Mouse (Mus musculus): ENCODE results near the gene Trim46. TPM values are rescaled to one million over a fixed set of nuclear protein-coding genes. Genes with fewer than 3 reads are reported as not detected.

Trim46 gene
- polyA plus RNA-seq, 1 experiment from 2014 or later, result 4.9 TPM

DNA sequence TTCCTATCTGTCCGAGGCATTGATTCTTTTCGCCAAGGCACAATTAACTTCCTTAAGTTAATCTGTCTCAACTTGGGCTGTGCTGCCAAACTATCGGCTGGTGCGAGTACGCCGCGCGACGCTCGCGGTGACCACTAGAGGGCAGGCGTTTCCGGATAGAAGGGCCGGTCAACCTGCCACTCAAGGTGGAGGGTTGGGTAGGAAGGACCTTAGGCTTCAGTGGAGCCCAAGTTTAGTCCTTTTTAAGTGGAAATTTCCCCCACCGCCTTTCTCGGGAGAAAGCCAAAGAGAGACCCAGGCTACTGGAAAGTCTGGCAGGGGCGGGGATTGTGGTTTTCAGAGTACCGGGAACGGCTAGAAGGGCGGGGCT is 17.9 kb downstream of the Trim46 start:
- H3K36me3 ChIP-seq (ENCODE audit: control insufficient read depth, insufficient read depth, low read length), result no peaks in the 10 kb centered on the region
- H3K27me3 ChIP-seq (ENCODE audit: control insufficient read depth, insufficient read depth, low read length), result no peaks in the 10 kb centered on the region
- WGBS, result 1% methylated on average over 20 of the region's 20 CpGs
- H3K4me2 ChIP-seq (replicated peaks; ENCODE audit: low read depth, low read length), result peak overlapping the region; percentile 86
- H3K27ac ChIP-seq (ENCODE audit: low read length), result peak overlapping the region; percentile 77; the same call in 1 of the 2 replicates
- H3K9me3 ChIP-seq (ENCODE audit: control insufficient read depth, low read depth, low read length), result no peaks in the 10 kb centered on the region
- no peak overlapping the region; the same call in 1 of the 2 replicates for H3K9ac ChIP-seq (replicated peaks; ENCODE audit: low read depth, low read length)
- peak overlapping the region; percentile 35 for H3K4me3 ChIP-seq (ENCODE audit: low read depth, low read length)
- no peak for ATAC-seq (ENCODE audit: insufficient number of reproducible peaks, insufficient read depth, low FRiP score, low read depth)
- peaks cover 19% of the 10 kb centered on the region for H3K4me1 ChIP-seq (ENCODE audit: control insufficient read depth, insufficient read depth, low read length)

DNA sequence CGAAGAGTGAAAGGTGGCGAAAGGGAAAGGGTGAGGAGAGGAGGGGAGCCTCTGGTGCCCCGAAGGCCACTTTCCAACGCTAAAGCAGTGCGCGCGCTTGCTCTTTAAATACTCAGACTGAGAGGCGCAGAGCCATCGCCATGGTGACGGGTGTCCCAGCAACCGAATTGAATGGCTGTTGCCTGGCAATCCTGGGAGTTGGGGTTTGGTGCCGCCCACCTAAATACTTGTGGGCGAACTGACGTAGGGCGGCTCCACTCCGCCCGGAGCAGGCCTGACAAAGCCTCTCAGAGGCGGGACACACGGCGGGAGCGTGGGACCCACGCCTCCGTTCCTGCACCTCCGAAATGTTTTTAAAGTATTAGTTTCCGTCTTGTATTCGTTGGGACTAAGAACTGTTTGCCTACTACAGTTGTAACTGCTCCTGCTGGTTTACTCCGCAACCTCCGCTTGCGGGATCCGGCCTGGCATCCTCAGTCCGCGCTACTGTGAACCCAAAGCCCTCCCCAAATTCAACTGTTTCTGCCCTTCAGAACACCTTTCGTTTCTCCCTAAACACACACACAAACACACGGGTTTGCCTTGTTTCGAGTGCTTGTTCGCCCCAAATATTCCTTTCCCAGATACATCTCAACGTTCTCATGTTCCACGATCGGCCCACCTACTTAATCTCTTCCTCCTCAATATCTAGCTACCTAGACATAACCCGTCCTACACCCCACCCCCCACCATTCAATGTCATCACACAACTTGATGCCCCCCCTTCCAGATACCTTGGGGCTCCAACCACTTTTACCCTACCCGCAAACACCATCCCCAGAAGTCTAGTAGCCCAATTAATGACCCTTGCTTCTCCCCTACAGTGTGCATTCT is 18.6 kb downstream of the Trim46 start:
- Histone ChIP-seq H3K27me3 (ENCODE audit: control insufficient read depth, insufficient read depth, low read length) (no peaks in the 10 kb centered on the region), H3K36me3 (ENCODE audit: control insufficient read depth, insufficient read depth, low read length) (no peaks in the 10 kb centered on the region), H3K4me3 (ENCODE audit: low read depth, low read length) (peak overlapping the region; percentile 35), H3K9me3 (ENCODE audit: control insufficient read depth, low read depth, low read length) (no peaks in the 10 kb centered on the region), H3K4me2 (replicated peaks; ENCODE audit: low read depth, low read length) (peak overlapping the region; percentile 86), H3K9ac (replicated peaks; ENCODE audit: low read depth, low read length) (peak overlapping the region; percentile 30; the same call in 1 of the 2 replicates), H3K4me1 (ENCODE audit: control insufficient read depth, insufficient read depth, low read length) (peaks cover 19% of the 10 kb centered on the region), H3K27ac (ENCODE audit: low read length) (peak overlapping the region; percentile 77; the same call in 1 of the 2 replicates)
- 4% methylated on average over 41 of the region's 41 CpGs for WGBS
- peak; percentile 79 for ATAC-seq (ENCODE audit: insufficient number of reproducible peaks, insufficient read depth, low FRiP score, low read depth)

DNA sequence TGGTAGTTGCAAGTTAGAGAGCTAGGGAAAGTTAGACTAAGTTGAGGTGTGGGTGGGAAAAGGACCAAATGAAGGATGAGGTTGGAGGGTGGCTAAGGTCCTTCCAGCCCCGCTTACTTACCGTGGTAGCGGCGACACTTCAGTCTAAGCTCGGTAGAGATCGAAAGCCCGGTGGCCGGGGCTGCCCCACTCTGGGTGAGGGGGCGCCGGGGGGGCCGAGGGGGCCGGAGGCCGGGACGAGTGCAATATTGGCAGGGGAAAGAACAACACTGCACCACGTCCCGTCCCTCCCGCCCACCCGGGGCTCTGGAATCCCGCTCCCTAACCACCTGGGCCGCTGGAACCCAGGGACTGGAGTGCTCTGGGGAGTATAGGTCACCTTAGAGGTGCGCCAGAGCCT is 19.2 kb downstream of the Trim46 start, which contains the start of gene Mtx1:
Gene Mtx1, minus strand, starts transcription at position 189 of the 400 bp plus-strand sequence.
- Histone ChIP-seq H3K27ac (ENCODE audit: low read length) (peak within 1 kb of the TSS; percentile 77; the same call in 1 of the 2 replicates), H3K9ac (replicated peaks; ENCODE audit: low read depth, low read length) (peak within 1 kb of the TSS; percentile 30; the same call in 1 of the 2 replicates), H3K4me2 (replicated peaks; ENCODE audit: low read depth, low read length) (peak within 1 kb of the TSS; percentile 86), H3K36me3 (ENCODE audit: control insufficient read depth, insufficient read depth, low read length) (no peaks in the 10 kb centered on the region), H3K27me3 (ENCODE audit: control insufficient read depth, insufficient read depth, low read length) (no peaks in the 10 kb centered on the region), H3K9me3 (ENCODE audit: control insufficient read depth, low read depth, low read length) (no peaks in the 10 kb centered on the region), H3K4me3 (ENCODE audit: low read depth, low read length) (peak within 1 kb of the TSS; percentile 35), H3K4me1 (ENCODE audit: control insufficient read depth, insufficient read depth, low read length) (peaks cover 19% of the 10 kb centered on the region)
- ATAC-seq (ENCODE audit: insufficient number of reproducible peaks, insufficient read depth, low FRiP score, low read depth), result no peak; the same call in 1 of the 2 replicates
- WGBS, result 3% methylated on average over 21 of the region's 21 CpGs

DNA sequence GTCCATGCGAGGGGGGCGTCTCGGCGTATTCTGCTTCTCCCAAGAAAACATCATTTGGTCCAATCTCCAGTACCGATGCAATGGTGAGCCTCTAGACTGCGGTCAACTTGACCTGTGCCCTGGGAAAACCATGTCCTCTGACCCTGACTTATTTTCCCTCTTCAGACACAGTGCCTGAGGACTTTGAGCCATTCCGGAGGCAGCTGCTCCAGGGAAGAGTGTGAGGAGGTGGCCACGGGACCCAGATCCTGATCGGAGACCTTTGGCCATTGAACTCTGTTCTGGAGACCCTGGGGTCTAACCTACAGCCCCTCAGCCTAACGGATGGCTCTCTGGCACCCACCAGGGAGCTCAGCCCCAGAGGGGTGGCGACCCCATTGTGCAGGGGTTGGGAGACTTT is 19.7 kb downstream of the Trim46 start:
- peaks cover 19% of the 10 kb centered on the region for H3K4me1 ChIP-seq (ENCODE audit: control insufficient read depth, insufficient read depth, low read length)
- 24% methylated on average over 11 of the region's 11 CpGs for WGBS
- H3K9ac ChIP-seq (replicated peaks; ENCODE audit: low read depth, low read length), result peak overlapping the region; percentile 25; the same call in 1 of the 2 replicates
- H3K4me3 ChIP-seq (ENCODE audit: low read depth, low read length), result peak overlapping the region; percentile 35
- H3K27me3 ChIP-seq (ENCODE audit: control insufficient read depth, insufficient read depth, low read length), result no peaks in the 10 kb centered on the region
- H3K36me3 ChIP-seq (ENCODE audit: control insufficient read depth, insufficient read depth, low read length), result no peaks in the 10 kb centered on the region
- H3K4me2 ChIP-seq (replicated peaks; ENCODE audit: low read depth, low read length), result peak overlapping the region; percentile 86
- ATAC-seq (ENCODE audit: insufficient number of reproducible peaks, insufficient read depth, low FRiP score, low read depth), result no peak
- no peaks in the 10 kb centered on the region for H3K9me3 ChIP-seq (ENCODE audit: control insufficient read depth, low read depth, low read length)
- H3K27ac ChIP-seq (ENCODE audit: low read length), result no peak overlapping the region

DNA sequence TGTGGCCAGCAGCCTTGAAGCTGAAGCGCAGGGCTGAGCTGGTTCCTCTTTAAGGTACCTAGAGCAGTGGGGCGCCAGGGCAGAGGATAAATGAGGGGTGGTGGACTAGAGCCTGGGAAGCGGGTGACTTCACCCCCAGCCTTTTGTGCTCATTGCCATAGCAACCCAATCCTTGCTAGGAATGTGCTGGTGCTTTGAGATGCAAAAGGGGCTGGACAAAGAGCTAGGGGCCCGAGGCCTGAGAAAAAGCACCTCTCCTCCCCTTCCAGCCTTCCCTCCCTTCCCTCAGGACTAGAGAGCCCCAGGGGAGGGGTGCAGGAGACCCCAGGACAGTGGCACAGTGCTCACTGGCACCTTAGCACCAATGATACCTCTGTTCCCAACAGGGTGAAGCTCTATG is 20.2 kb downstream of the Trim46 start:
- Histone ChIP-seq H3K4me3 (ENCODE audit: low read depth, low read length) (0 out of 2 replicates have a peak overlapping the region, but pooled peaks have one; percentile 35), H3K27ac (ENCODE audit: low read length) (no peak overlapping the region)

DNA sequence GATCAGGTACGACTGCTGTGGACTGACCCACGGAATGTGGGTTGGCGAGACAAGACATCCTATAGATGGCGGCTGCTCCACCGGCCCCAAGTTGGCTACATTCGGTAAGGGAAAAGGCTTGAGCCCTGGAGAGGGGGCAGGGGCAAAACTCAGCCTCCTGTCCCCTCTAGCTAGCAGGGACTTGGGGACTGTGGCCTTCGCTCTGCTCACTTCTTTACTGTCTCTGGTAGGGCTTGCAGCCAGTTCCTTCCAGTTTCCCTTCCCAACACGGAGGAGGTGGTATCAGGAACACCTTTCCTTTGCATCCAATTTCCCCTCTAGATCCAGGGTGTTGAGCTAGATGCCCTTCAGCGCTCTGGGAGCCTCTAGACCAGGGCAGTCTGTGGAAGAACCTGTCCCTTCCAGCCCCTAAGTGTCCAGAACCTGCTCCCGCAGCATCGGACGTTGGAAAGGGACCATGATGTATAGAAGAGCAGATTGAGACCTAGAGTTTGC is 20.7 kb downstream of the Trim46 start:
- peaks cover 19% of the 10 kb centered on the region for H3K4me1 ChIP-seq (ENCODE audit: control insufficient read depth, insufficient read depth, low read length)
- no peaks in the 10 kb centered on the region for H3K9me3 ChIP-seq (ENCODE audit: control insufficient read depth, low read depth, low read length)
- no peak overlapping the region for H3K9ac ChIP-seq (replicated peaks; ENCODE audit: low read depth, low read length)
- no peaks in the 10 kb centered on the region for H3K27me3 ChIP-seq (ENCODE audit: control insufficient read depth, insufficient read depth, low read length)
- H3K27ac ChIP-seq (ENCODE audit: low read length), result no peak overlapping the region
- H3K36me3 ChIP-seq (ENCODE audit: control insufficient read depth, insufficient read depth, low read length), result no peaks in the 10 kb centered on the region
- 54% methylated on average over 12 of the region's 12 CpGs for WGBS
- peak overlapping the region; percentile 86; the same call in 1 of the 2 replicates for H3K4me2 ChIP-seq (replicated peaks; ENCODE audit: low read depth, low read length)
- ATAC-seq (ENCODE audit: insufficient number of reproducible peaks, insufficient read depth, low FRiP score, low read depth), result no peak
- H3K4me3 ChIP-seq (ENCODE audit: low read depth, low read length), result no peak overlapping the region

More for the DNA sequence above, 20.2 kb downstream of the Trim46 start:
- no peak overlapping the region for H3K9ac ChIP-seq (replicated peaks; ENCODE audit: low read depth, low read length)
- 49% methylated on average over 4 of the region's 4 CpGs for WGBS
- no peaks in the 10 kb centered on the region for H3K9me3 ChIP-seq (ENCODE audit: control insufficient read depth, low read depth, low read length)
- H3K36me3 ChIP-seq (ENCODE audit: control insufficient read depth, insufficient read depth, low read length), result no peaks in the 10 kb centered on the region
- H3K4me1 ChIP-seq (ENCODE audit: control insufficient read depth, insufficient read depth, low read length), result peaks cover 19% of the 10 kb centered on the region
- H3K4me2 ChIP-seq (replicated peaks; ENCODE audit: low read depth, low read length), result peak overlapping the region; percentile 86; the same call in 1 of the 2 replicates
- H3K27me3 ChIP-seq (ENCODE audit: control insufficient read depth, insufficient read depth, low read length), result no peaks in the 10 kb centered on the region
- no peak for ATAC-seq (ENCODE audit: insufficient number of reproducible peaks, insufficient read depth, low FRiP score, low read depth)

DNA sequence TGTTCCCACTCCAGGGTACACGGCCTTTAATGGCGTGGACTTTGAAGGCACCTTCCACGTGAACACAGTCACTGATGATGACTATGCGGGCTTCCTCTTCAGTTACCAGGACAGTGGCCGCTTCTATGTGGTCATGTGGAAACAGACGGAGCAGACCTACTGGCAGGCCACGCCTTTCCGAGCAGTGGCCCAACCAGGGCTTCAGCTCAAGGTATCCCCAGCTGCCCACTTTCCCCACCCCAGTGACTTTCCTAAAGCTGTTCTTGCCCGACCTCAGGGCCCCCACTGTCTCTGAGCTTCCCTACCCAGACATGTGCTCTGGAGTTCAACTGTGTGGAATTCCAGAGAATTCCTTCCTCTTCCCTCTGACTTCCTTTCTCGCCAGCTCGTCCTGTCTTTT is 21.3 kb downstream of the Trim46 start:
- no peaks in the 10 kb centered on the region for H3K27me3 ChIP-seq (ENCODE audit: control insufficient read depth, insufficient read depth, low read length)
- H3K36me3 ChIP-seq (ENCODE audit: control insufficient read depth, insufficient read depth, low read length), result no peaks in the 10 kb centered on the region
- WGBS, result 75% methylated on average over 11 of the region's 11 CpGs
- H3K27ac ChIP-seq (ENCODE audit: low read length), result no peak overlapping the region
- H3K4me2 ChIP-seq (replicated peaks; ENCODE audit: low read depth, low read length), result no peak overlapping the region
- no peak overlapping the region for H3K9ac ChIP-seq (replicated peaks; ENCODE audit: low read depth, low read length)
- no peaks in the 10 kb centered on the region for H3K9me3 ChIP-seq (ENCODE audit: control insufficient read depth, low read depth, low read length)
- no peak for ATAC-seq (ENCODE audit: insufficient number of reproducible peaks, insufficient read depth, low FRiP score, low read depth)
- H3K4me1 ChIP-seq (ENCODE audit: control insufficient read depth, insufficient read depth, low read length), result peaks cover 19% of the 10 kb centered on the region
- no peak overlapping the region for H3K4me3 ChIP-seq (ENCODE audit: low read depth, low read length)

DNA sequence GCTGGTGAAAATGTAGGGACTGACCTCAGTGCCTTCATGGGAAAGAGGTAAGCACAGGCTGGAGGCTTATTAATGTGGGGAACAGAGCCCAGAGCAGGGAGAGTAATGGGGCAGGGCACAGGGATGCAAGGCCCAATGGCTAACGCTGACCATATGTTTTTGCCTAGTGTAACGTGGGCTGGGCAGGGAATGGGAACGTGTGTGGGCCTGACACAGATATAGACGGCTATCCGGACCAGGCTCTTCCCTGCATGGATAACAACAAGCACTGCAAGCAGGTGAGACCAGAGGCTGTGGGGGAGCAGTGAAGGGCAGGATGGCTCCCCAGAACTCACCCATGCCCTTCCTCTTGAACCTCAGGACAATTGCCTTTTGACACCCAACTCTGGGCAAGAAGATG is 24.9 kb downstream of the Trim46 start:
- Histone ChIP-seq H3K27ac (ENCODE audit: low read length) (no peak overlapping the region), H3K4me3 (ENCODE audit: low read depth, low read length) (no peak overlapping the region), H3K9me3 (ENCODE audit: control insufficient read depth, low read depth, low read length) (no peaks in the 10 kb centered on the region), H3K36me3 (ENCODE audit: control insufficient read depth, insufficient read depth, low read length) (no peaks in the 10 kb centered on the region), H3K9ac (replicated peaks; ENCODE audit: low read depth, low read length) (no peak overlapping the region), H3K4me2 (replicated peaks; ENCODE audit: low read depth, low read length) (no peak overlapping the region), H3K27me3 (ENCODE audit: control insufficient read depth, insufficient read depth, low read length) (no peaks in the 10 kb centered on the region), H3K4me1 (ENCODE audit: control insufficient read depth, insufficient read depth, low read length) (peaks cover 4% of the 10 kb centered on the region)
- no peak for ATAC-seq (ENCODE audit: insufficient number of reproducible peaks, insufficient read depth, low FRiP score, low read depth)
- WGBS, result 78% methylated on average over 5 of the region's 5 CpGs
